Mouse (Mus musculus): Measurements from ENCODE around the gene Chga. TPM values are rescaled to one million over a fixed set of nuclear protein-coding genes. Genes with fewer than 3 reads are reported as not detected.

Gene Chga
- total RNA-seq (2021), result not detected
- long read RNA-seq, experiment 1, result 0 reads
- long read RNA-seq, experiment 2, result 0 reads

GRCm38 (mm10) chr12:102554721-102555516, at the start of gene Chga:
Gene Chga, plus strand, starts transcription at chr12:102554969.
- peak; percentile 16 to 72 for DNase-seq

- DNase-seq, result no peak
Measured at GRCm38 (mm10) chr12:102505131-102505713, 49.5 kb upstream of the Chga start.

GRCm38 (mm10) chr12:102505949-102506348, 48.8 kb upstream of the Chga start:
- DNase-seq, result no peak

DNA sequence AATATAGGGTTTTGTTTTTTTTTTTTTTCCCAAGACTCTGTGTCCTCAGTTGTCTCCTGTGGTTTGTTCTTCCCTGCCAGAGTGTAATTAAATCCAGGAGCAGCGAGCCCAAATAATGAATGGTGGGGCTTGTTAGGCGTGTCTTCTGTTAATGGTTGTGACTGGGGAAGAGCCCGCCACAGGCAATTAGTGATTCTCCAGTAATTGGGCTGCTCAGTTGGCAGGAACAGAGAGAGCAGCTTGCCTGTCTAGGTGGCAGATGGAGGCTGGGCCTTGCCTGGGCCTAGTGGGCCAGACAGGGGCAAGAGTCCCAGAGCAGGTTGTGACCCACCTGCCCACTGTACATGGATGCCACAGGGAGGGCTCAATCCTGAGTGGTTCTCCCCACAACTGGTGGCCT, 43.4 kb upstream of the Chga start:
- no peak for DNase-seq

DNA sequence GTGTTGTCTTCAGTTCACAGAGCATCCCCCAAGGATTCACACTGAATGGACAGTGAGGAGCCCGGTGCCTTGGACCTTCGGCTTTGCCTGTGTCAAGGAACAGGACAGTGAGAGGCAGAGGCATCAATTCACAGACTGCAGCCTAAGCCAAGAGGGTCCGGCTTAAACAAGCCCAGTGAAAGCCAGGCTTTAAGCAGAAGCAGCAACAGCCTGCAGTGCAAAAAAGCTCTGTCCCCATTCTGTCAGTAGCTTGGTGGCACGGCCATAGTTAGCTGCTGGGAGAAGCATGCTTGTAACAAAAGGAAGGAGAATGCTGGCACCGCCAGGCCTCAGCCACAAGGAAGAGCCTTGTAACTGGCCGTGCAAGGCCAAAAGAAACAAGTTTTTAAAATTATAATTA, 40.6 kb upstream of the Chga start:
- no peak for DNase-seq

DNA sequence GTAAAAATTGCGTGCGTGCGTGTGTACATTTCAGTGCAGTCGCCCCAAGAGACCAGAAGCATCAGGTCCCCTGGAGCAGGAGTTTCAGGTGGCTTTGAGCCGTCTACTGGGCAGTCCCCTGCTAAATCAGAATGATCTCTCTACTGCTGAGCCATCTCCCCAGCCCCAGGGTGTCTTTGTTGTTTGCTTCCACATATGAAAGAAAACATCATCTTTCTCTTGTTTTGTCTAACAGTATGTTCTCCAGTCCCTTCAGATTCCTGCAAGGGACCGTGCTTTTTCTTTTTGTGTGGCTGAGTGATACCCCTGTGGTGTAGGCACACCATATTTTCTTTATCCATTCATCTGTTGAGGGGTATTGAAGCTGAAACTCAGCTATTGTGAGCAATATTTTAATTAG, 40.0 kb upstream of the Chga start:
- DNase-seq, result no peak

GRCm38 (mm10) chr12:102516151-102516550, 38.6 kb upstream of the Chga start:
- no peak for DNase-seq

- DNase-seq, result no peak
Measured at GRCm38 (mm10) chr12:102517647-102518046, 37.1 kb upstream of the Chga start.

DNA sequence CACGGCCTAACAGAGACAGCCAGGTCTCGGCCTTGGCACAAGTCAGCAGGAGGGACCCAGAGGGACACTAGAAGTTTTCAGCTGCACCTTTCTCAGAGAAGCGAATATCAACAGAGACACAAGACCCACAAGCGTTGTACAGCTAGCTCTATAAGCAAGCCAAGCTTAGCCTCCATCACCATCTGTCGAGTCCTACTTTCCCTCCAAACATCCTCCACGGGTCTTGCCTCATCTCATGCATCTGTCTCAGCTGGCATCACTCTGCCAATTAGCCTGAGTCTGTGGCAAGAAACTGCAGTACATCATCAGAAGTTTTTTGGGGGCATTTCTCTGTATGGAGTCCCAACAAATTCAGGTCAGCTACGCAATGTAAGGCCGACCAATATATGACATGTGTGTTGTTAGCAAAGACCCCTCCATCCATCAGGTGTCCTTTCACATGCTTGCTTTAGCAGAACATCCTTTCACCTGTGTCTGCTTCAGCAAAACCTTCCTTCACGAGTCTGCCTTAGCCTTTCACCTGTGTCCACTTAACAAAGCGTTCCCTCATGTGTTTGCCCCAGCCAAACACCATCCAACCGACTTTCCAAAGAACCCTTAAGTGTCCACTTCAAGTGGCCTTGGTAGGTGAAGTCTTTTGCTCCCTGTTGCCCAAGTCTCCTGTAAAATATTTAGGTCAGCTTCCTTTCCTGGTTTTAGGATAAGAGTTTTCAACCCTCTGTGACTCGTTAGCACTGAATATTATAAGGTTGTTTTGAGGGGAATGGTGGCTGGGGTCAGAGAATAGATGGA, 34.6 kb upstream of the Chga start:
- no peak for DNase-seq

DNA sequence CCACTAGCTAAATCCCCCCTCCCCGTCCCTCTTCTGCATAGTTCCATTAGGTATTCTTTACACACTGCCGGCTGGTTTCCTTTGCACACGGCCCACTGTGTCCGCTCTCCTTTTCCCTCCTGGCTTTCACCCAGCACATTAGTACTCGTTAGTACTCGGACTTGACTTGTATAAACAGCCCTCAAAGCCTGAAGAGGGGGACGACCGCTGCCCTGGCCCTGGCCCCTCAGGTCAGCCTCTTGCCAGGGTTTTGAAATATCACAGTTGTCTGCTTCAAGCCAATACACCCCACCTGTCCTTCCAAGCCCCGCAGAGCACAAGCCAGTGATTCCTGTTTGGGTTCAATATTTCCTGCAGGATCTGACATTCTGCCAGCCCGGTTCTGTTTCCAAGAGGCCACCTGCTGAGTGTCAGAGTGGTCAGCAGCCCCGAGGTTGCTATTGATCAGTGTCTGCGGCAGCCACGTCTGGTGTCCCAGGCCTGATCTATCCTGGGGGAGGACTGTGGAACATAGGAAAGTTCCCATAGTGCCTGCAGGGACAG, 32.9 kb upstream of the Chga start:
- DNase-seq, result peak; percentile 41 to 52

GRCm38 (mm10) chr12:102524216-102524615, 30.6 kb upstream of the Chga start:
- no peak for DNase-seq

- peak; percentile 18 to 34 for DNase-seq
Measured at GRCm38 (mm10) chr12:102524760-102525159, 30.0 kb upstream of the Chga start.

DNA sequence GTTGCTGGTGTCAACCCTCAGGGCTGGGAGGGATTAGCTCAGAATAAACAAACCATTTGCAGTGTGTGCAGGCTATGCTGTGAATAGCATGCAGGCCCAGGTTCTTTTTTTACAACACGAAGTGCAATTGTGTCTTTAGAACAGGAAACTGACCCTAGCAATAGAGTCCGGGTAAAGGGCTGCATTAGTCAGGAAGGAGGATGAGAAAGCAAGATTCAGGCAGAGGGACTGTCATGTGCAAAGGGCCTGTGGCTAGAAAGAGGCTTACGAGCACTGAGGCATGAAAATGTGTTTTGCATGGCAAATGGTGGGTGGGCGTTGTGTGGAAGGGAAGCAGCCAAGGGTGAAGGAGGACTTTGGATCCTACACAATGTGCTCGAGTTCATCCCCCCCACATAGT, 26.8 kb upstream of the Chga start:
- no peak for DNase-seq

- no peak for DNase-seq
Measured at GRCm38 (mm10) chr12:102535796-102536195, 19.0 kb upstream of the Chga start.

GRCm38 (mm10) chr12:102540278-102540677, 14.5 kb upstream of the Chga start:
- no peak for DNase-seq

DNA sequence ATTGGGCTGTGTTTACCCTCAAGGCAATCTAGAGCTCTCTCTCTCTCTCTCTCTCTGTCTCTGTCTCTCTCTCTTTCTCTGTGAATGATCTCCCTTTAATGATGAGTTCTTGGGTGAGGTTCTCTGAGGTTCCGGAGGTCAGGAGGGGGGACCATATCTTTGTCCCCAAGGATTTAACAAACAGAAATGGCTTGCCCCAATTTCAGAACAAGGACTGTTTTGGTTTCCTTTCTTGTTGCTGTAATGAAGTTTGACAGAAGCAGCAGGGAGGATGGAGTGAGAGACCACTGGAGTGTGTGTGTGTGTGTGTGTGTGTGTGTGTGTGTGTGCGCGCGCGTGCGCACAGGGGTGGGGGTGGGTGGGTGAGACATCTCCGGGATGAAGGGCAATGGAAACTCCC, 13.6 kb upstream of the Chga start:
- DNase-seq, result no peak

DNA sequence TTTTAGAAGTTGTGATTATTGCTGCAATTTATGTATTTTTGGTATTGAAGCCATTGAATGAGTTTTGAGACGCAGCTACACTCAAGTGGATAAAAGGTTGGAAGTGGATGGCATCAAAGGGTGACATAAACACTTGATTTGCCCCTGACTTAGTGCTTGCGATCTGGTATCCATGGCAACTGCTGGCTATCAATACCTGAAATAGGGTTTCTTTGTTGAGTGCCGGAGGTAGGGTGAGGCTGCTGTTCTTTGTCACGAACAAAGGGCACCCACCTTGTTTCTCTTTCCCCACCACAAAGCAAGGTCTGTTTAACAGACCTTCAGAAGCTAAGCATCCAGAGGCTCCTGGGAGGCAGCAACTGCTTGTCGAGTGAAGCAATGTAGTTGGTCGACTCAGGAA, 9.6 kb upstream of the Chga start:
- no peak for DNase-seq

GRCm38 (mm10) chr12:102550529-102550928, 4.2 kb upstream of the Chga start:
- DNase-seq, result peak; percentile 30 to 84

GRCm38 (mm10) chr12:102551186-102551585, 3.6 kb upstream of the Chga start:
- DNase-seq, result no peak

DNA sequence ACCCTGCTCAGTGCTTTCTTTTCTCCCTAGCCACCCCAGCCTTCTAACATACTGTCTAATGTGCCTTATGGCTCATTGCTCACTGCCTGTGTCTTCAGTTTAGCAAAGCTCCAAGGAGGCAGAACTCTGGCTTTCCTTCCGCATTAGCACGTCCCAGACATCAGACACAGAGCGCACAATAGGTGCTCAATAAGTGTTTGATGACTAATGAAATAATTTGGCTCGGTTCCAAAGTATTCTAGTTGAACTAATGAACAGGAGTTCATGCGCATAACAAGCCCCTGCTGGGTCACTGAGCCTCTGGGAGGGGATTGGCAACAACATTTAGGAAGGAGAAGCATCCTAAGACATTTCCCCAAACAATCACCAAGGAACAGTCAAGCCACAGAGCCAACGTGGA, 2.8 kb upstream of the Chga start:
- no peak for DNase-seq

DNA sequence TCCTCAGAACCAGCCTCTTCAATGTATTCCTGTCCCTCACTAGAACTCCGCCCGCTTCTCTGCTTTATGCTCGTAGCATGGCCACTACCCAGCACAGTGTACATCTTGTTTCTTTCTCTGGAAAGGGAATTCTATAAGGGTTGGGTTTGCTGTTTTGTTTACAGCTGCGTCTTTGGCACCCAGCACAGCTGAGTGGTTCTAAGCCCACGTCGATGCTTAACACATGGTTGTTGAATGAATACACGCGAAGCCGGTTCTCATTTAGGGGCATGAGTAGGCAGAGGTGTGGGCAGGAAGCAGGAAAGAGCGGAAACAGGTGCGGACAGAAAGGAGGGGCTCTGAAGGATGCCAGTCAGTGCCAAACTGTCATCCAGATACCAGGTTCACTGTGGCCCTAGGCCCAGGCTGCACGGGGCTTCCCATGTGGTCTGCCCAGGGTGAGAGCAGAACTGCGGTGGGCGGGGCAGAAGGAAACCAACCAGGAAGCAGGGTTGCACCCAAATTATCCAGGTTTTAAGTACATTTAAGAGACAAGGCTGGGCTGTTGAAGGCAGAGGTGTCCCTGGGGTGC, 979 bp upstream of the Chga start:
- DNase-seq, result no peak

GRCm38 (mm10) chr12:102555850-102556249, 1.1 kb downstream of the Chga start:
- DNase-seq, result no peak
